Mouse (Mus musculus): ENCODE results near the gene Etfb. TPM values are rescaled to one million over a fixed set of nuclear protein-coding genes. Genes with fewer than 3 reads are reported as not detected.
"Not testable (repeated sequence)": the region's sequence is repeated elsewhere in the genome, so short reads cannot be mapped to it uniquely, and the experiment has no call there.

Gene Etfb
- 80.7 and 97.8 TPM in 2 replicates for polyA plus RNA-seq (2012; rRNA removed)

DNA sequence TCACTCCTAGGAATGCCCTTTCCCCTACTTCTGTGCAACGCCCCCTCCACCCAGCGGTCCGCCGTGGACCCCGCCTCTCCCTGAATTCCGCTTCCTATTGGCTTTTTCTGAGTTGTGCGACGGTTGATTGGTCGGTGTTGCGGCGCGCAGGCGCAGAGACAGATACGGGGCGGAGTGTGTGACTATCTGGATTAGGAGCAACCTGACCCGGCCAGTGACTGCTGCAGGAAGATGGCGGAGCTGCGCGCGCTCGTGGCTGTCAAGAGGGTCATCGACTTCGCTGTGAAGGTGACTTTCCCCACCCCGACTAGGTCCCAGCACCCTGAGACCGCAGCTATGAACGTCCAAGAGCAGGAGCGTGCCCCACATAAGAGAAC lies at the start of gene Etfb, which contains the start of gene Gm45233:
Etfb (plus strand) TSS at position 167 of the 377 bp plus-strand sequence.
Gm45233 (plus strand) TSS at position 212 of the 377 bp plus-strand sequence.
- peak; percentile 92 to 96 for DNase-seq (ENCODE audit: extremely low spot score in 1 of 2, low spot score in 1 of 2)

DNA sequence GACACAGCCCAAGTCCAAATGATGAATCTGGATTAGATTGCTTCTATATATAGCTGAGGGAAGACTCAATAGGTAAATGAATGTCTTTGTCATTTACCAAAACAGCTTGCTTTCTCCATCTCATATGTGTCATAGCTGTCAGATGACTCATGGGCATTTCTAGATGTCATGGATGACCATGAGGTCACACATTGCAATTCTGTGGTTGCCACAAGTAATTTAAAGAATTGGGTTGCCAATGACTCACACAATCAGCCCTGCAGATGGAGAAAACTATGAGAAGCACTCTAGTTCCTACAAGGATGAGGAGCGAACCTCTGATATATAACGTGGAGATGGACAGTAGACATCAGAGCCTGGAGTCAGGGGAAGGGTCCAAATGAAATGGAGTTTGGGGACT lies 44.4 kb upstream of the Etfb start:
- no peak for DNase-seq (ENCODE audit: extremely low spot score in 1 of 2, low spot score in 1 of 2)

DNA sequence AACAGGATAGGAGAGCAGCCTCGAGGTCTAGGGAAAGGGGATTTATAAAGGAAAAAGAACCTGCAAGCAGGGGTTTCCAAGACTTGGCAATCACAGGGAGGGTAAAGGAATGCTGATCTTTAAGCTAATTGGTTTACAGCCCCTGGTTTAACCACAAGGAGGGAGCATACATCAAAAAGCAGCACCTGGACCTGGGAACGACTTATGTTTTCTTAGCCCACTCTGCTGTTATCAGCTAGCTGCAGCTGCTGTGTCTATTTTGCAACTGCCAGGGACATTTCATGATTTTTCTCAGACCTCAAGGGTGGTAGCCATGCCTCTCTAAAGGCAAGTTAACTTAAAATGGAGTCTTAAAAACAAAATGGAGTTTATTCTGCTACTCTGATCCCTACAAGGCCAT lies 41.2 kb upstream of the Etfb start:
- no peak for DNase-seq (ENCODE audit: extremely low spot score in 1 of 2, low spot score in 1 of 2)

DNA sequence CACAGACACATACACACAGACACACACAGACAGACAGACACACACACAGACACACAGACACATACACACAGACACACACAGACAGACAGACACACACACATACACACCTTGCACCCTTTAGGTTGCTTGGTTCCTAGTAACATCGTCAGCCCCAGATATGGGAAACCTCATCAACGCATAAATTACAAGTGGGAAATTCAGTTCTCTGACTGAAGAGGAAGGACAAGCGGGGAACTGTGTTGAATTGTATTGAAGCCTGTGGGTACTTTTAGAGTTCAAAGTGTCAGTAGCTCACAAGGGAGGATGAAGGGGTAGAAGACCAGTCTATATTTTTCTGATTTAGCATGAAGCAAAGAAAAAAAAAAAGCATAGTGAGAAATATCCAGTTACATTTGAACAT lies 36.3 kb upstream of the Etfb start:
- no peak for DNase-seq (ENCODE audit: extremely low spot score in 1 of 2, low spot score in 1 of 2)

DNA sequence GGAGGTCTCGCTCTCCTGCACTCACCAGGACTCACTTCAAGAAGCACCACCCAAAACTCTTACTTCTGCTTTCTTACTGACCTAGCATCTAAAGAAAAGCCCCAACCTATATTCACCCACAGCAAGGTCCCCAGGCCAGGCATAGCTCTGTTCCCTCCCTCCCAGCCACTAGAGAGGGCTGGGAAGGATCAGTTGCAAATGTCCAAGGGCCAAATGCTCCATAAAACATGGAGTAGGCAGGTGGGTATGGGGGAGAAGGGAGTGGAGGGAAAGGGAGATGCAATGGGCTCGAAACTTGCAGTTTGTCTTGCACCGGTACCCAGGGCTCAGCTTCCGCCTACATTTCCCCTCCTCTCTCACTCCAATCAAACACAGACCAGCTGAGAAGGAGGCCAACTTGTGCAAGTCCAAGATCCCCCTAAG lies 35.7 kb upstream of the Etfb start, which contains the start of gene Siglecg:
Siglecg (plus strand) TSS at position 74 of the 423 bp plus-strand sequence.
- DNase-seq (ENCODE audit: extremely low spot score in 1 of 2, low spot score in 1 of 2): no peak

- DNase-seq (ENCODE audit: extremely low spot score in 1 of 2, low spot score in 1 of 2): no peak
Measured at GRCm38 (mm10) chr7:43409084-43409483, 34.8 kb upstream of the Etfb start.

GRCm38 (mm10) chr7:43411724-43412123 lies 32.2 kb upstream of the Etfb start:
- DNase-seq (ENCODE audit: extremely low spot score in 1 of 2, low spot score in 1 of 2): not testable (repeated sequence)

DNA sequence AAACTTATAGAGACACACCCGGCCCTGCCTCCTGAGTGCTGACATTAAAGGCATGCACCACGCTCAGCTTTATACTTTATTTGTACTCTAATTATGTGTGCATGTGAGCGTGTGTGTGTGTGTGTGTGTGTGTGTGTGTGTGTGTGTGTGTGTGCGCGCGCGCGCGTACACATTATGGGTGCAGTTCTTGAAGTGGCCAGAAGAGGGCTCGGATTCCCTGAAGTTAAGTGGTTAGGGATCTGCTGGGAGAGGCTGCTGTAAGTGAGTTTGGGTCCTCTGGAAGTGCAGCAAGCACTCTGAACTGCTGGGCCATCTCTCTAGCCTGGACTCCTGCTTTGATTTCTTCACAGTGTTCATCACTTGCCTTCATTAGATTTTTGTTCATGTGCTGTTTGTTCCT lies 26.6 kb upstream of the Etfb start:
- DNase-seq (ENCODE audit: extremely low spot score in 1 of 2, low spot score in 1 of 2): no peak

- peak; percentile 35 to 91 for DNase-seq (ENCODE audit: extremely low spot score in 1 of 2, low spot score in 1 of 2)
Measured at GRCm38 (mm10) chr7:43422995-43423617, 20.8 kb upstream of the Etfb start.

DNA sequence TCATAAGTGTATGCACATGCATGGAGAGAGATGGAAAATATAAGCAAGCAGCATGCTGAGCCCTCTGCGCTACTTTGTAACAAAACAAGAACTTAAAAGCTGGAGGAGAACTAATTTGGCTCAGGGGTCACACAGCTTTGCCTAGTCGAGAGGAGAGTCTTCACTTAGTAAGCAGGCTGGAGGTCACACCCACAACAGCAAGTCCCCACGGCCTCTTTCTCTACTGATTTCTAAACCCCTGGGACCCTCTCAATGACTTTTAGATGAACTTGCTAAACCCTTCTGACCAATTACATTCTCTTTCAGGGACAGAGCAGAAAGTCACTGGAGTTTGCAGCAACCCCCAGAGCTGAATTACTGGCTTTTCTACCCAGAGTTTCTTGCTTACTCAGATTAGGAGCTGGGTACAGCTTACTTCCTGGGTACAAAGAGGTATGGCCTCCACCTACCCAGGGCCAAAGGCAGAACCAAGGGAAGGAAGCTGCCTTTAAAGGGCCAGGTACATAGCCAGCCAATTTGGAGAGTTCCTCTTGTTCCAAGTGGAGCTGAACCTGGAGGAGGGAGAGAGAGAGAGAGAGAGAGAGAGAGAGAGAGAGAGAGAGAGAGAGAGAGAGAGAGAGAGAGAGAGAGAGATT lies 19.8 kb upstream of the Etfb start:
- no peak for DNase-seq (ENCODE audit: extremely low spot score in 1 of 2, low spot score in 1 of 2)

GRCm38 (mm10) chr7:43427406-43427805 lies 16.5 kb upstream of the Etfb start, which contains the start of gene Lim2:
Gene Lim2 (plus strand): TSS chr7:43427670.
- no peak for DNase-seq (ENCODE audit: extremely low spot score in 1 of 2, low spot score in 1 of 2)

DNA sequence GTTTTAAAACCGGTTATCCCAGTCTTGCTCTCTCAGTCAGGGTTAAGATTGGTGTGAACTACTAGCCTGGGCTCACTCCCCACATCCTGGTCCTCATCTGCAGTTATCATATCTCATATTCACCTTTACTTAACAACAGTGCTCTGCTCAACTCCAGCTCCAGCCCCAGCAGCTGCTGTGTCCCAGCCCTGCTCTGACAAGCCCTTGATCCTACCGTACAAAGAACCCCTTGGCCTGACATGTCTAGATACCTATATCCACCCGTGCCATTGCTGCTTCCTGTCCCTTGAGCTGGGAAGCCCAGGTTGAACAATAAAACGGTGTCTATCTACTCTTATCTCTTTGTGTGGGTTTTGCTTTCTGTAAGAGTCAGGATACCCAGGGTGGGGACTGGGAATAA lies 14.4 kb upstream of the Etfb start:
- no peak for DNase-seq (ENCODE audit: extremely low spot score in 1 of 2, low spot score in 1 of 2)

DNA sequence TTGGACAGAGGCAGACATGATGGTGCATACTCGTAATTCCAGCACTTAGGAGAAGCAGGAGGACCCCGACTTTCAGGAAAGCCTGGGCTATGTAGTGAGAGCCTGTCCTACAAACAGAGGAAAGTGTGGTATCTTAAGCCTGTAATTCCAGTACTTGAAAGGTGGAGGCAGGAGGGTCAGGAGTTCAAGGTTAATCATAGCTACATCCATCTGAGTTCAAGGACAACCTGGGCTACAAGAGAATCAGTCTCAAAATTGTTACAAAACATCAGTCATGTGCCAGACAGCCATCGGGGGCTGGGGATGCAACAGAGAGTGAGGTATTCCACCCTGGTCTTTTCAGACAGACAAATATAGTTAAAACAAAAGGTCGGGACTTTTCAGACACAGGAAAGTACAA lies 11.0 kb upstream of the Etfb start:
- DNase-seq (ENCODE audit: extremely low spot score in 1 of 2, low spot score in 1 of 2): no peak

- no peak for DNase-seq (ENCODE audit: extremely low spot score in 1 of 2, low spot score in 1 of 2)
Measured at GRCm38 (mm10) chr7:43434676-43435075, 9.2 kb upstream of the Etfb start.

DNA sequence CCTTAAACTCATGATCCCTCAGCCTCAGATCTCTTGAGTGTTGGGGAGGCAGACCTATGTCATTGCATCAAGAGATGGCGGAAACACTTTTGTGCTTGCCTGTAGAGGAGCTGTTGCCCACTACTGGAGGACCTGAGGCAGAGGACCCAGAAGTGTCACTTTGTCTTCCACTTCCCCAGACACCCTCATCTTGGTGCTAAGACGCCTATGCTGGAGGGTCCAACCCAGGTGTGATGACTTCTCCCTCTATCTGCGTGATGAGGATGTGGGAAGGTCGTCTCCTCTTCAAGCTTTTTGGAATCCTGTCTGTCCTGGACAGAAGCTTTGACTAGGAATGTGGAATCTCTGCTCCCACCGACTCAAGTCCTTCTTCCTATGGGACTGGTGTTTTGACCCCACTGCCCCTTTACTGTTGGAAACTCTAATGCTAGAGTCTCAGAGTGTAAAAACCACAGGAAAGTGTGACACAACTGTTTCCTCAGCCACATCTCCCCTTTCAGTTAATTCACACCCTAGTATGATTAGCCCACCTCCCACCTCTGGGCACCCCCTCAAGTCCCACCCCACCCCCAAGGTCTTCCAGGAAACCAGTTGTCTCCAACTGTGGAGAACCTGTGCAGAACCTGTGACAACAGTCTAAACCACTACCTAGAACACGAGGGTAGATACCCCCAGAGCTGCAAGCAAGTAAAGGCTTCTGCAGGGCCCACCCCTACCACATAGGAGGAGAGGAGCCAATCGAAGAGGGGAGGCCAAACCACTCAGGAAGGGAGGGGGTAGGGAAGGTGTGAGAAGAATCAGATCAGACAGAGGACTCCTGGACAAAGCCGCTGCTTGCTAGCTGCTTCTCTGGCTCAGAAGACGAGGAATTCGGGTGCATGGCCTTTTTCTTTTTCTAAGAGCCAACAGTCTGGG lies 7.3 kb upstream of the Etfb start, which contains the start of gene Nkg7:
Nkg7 (plus strand) TSS at position 733 of the 915 bp plus-strand sequence.
- DNase-seq (ENCODE audit: extremely low spot score in 1 of 2, low spot score in 1 of 2): no peak

DNA sequence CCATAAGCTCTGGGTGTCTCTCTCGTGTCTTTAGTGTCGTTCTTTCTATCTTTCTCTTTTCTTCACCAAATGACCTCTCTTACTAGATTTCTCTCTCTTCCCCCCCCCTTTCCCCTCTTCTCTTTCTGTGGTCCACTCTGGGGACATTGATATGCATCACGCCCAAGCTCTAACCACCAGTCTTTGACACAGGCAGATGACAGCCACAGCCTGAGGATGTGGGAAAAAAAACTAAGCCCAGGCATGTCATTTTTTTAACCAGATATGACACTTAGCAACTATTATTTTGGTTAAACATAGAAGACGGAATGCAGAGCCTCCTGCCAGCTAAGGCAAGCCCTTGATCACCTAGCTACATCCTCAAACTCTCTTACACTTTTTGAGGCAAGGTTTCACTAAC lies 5.3 kb upstream of the Etfb start:
- no peak for DNase-seq (ENCODE audit: extremely low spot score in 1 of 2, low spot score in 1 of 2)

DNA sequence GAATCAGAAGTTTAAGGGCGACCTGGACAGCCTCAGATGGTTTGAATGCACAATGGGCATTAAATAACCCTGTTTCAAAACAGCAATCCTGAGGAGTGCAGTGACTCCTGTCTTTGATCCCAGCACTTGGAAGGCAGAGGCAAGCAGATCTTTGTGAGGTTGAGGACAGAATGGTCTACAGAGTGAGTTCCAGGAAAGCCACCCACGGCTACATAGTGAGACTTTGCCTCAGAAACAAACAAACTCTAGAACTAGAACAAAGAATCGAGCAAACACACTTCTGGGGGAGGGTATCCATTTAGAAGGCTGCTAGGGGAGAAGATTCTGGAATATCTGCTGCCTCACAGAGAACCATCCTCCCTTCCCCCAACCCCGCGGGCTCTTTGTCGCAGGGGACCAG lies 3.4 kb upstream of the Etfb start, which contains the start of gene Cldnd2:
Cldnd2 (plus strand) TSS at position 301 of the 400 bp plus-strand sequence.
- DNase-seq (ENCODE audit: extremely low spot score in 1 of 2, low spot score in 1 of 2): no peak

DNA sequence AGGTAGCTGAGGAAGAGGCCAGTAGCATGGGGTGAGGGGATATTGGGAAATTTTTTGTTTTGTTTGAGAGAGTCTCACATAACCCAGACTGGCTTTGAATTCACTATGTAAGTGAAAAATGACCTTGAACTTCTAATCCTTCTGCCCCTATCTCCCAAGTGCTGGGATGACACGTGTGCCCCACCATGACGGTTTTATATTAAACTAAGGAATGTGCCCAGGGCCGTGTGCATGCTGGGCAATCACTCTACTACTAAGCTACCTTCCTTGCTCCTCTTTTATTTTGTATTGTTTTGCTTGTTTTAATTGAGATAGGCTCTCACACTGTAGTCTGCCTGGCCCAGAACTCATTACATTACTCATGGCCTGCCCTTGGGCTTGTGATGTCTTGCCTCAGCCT lies 2.8 kb upstream of the Etfb start:
- no peak for DNase-seq (ENCODE audit: extremely low spot score in 1 of 2, low spot score in 1 of 2)

DNA sequence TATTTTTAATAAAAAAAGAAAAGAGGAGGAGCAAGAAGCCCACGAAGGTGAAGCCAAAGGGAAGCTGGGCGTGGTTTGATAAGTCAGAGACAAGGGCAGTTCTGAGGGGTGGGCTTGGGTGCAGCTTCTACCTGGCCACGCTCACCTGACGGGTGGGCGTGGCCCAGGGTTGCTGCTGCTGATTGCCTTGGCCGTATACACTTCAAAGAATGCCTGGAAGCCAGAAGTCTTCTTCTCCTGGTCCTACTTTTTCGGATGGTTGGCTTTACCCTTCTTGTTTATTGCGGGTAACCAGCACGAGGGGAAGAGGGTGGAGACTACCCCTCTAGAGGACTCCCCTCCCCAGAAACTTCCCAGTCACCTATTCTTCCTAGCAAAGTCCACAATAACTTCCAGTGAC lies 1.2 kb upstream of the Etfb start:
- DNase-seq (ENCODE audit: extremely low spot score in 1 of 2, low spot score in 1 of 2): no peak

DNA sequence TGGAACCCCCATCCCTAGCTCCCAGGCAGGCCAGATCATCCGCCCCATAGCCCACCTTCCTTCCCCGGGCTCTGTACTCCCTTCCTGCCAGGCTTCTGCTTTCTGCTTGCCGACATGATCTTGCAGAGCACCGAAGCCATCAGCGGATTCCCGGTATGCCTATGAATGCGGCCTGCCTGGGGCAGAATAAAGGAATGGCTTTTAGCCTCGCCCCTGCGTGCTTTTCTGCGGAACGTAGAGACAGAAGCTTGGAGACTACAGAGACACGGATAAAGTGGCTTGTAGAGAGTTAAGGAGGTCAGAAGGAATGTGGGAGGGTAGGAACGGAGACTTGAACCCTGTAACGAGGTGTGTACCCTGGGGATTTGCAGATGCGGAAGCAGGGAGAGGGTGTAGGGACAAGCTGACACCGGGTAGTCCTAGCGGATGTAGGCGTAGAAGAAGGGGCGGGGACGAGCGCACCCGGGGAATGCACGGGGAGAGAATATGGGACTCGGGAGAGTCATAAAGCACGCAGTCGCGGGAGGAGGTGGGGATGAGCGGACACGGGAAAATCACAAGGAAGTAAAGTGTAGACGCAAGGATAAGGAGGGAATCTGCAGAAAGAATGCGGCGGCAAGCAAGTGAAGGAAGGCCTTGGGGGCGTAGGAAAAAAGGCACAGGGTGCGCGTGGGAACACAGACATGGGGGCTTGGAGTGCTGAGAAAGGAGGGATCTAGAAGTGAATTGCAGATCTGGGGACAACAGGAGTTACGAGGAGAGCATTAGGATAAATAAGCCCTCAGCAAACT lies 562 bp upstream of the Etfb start:
- DNase-seq (ENCODE audit: extremely low spot score in 1 of 2, low spot score in 1 of 2): peak; percentile 55 to 75

Measured in frontal cortex, adult 2 months (tissue).